Mouse (Mus musculus): ENCODE data around the gene Ins2.

Gene Ins2

DNA sequence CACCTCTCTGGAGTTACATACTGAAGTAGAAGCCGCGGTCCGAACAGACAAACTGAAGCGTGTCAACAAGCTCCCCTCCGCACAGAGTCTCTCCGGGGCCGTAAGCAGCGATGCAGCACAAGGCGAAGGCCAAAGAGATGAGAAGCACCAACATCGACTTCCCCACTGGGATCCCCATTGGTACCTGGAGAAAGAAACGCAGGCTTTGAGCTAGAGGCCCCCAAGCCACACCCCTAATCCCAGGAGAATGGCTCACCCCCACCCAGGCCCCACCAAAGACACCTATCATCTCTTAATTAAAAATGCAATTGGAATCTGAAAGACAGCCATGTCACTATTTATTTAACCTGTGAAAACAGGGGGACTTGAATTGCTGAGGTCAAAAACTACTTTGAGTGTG, 87.5 kb downstream of the Ins2 start:
- CTCF ChIA-PET = interaction anchor here in 3 of 4 experiments (0.8 to 2.2 kb wide), 4 partner anchors 16 to 45 kb away, joined by 3 to 6 read pairs (median 4); no protein-coding TSS in a partner anchor
- POLR2A ChIA-PET = interaction anchor here in 2 of 4 experiments (1.1 to 4.5 kb wide), 3 partner anchors 9 to 45 kb away, joined by 3 to 25 read pairs (median 3); no protein-coding TSS in a partner anchor

DNA sequence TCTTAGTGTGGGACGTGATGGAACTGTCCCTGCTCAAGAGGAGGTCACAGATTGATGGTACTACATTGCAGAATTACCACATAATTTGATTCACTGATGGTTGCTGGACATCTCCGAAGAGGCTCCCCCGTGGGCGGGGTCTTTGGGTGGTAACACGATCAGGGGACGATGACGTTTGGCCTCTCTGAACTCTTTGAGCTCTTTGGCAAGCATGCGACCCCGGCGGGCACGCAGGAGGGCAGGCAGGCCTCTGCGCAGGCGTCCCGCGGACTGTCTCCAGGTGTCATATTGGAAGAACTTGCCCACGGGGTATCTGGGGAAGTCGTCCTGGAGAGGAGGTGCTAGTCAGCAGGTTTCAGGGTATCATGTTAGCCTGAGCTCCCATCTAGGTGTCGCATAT, 89.5 kb downstream of the Ins2 start:
- CTCF ChIA-PET = no interaction called here
- POLR2A ChIA-PET = interaction anchor here in 1 of 4 experiments (0.6 kb wide), 1 partner anchor 266 kb away, joined by 3 read pairs; the partner anchor contains the start of gene Ctsd

DNA sequence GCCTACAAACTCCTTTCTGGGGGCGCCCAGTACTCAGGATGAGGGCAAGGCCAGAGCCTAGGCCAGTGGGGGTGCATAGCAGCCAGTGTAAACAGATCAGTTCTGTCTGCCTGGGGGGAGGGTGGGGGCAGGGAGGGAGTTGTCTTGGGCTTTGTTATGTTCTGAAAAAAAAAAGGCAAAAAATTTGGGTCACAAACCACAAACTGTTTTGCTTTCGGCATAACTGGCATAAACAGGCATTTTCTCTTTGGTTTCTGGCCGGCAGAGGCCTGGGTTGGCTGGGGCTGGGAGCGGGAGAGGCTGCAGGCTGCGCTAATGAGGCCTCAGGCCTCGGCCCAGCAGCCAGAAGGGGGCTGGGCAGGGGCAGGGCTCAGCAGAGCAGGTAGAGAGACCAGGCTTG, 96.5 kb downstream of the Ins2 start:
- ChIA-PET CTCF (interaction anchor here in 1 of 4 experiments (0.5 kb wide), 1 partner anchor 166 kb away, joined by 3 read pairs; no protein-coding TSS in a partner anchor), POLR2A (no interaction called here)

DNA sequence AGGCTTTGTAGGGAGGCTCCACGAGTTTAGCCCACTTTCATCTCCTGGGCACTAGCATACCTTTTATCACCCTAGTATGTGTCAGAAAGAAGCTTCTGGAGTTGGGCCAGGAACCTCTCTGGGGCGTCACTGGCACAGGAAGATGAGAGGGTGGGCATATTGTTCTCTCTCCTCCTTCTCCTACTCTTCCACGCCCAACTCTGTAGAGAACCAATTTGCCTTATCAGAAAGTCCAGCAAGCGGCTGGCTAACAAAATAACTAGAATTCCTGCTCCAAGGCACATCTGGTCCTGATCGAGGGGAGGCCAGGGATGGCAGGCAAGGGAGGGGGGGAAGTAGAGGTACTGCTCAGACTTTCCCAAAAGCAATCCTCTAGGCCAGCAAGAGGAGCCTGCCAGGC, 98.1 kb downstream of the Ins2 start:
- ChIA-PET POLR2A (no interaction called here), CTCF (no interaction called here)

DNA sequence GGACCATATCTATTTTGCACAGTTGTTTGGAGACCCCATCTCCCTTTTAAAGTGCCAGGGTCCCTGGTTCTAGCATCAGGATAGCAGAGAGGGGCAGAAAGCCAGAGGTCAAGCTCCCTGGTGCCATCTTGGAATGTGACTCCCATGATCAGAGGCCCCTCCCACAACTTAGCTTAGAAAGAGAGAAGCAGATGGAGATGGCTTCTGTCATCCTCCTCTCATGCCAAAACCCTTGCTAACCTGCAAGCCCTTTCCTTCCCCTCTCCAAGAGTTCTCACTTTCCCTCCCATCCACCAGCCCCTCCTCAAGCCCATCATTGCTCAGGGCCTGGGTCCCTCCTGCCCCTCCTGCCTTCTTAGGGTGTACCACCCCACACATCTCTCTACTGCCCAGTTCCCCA, 107.0 kb downstream of the Ins2 start:
- ChIA-PET POLR2A (no interaction called here), CTCF (no interaction called here)

GRCm38 (mm10) chr7:142630691-142631090, 112.5 kb downstream of the Ins2 start:
- POLR2A ChIA-PET = no interaction called here
- CTCF ChIA-PET = no interaction called here

GRCm38 (mm10) chr7:142629806-142630205, 113.4 kb downstream of the Ins2 start:
- ChIA-PET CTCF (no interaction called here), POLR2A (interaction anchor here in 2 of 4 experiments (0.8 to 0.9 kb wide), 2 partner anchors 19 to 29 kb away, joined by 3 to 4 read pairs; no protein-coding TSS in a partner anchor)
